Mouse (Mus musculus): Measurements from ENCODE around the gene Hsf4. TPM values are rescaled to one million over a fixed set of nuclear protein-coding genes. Genes with fewer than 3 reads are reported as not detected.

Gene Hsf4
- polyA plus RNA-seq, 1 experiment from 2014 or later, result not detected

DNA sequence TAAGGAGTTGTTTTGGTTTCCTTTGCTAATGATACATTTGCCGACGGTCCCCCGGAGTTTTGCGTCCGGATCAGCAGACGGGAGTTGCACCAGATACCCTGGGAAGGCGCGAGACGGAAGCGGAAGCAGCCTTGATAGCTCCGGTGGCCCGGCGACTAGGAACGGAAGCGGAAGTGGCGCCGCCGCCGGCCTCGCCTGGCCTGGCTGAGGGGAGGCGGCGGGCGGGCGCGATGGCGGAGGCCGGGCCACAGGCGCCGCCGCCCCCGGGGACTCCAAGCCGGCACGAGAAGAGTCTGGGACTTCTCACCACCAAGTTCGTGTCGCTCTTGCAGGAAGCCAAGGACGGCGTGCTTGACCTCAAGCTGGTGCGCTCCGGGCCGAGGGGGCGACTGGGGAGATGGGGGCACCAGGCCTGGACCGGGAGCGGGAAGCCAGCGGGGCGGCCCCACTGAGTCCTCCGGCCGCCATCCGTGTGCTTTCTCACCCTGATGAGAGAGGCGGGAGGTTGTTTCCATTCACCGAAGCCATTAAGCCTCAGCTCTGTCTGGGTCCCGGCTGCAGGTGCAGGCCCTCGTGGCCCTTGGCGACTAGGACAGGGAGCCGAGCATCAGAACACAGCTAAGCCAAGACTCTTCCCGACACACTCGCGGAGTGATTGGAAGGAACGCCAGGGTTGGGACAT lies 28.1 kb downstream of the Hsf4 start, which contains the start of gene E2f4:
E2f4 (plus strand) TSS at position 153 of the 682 bp plus-strand sequence.
- Histone ChIP-seq H3K27me3 (replicated peaks) (peaks cover 25% of the 10 kb centered on the region), H3K9me3 (no peaks in the 10 kb centered on the region), H3K4me3 (peak within 1 kb of the TSS; percentile 100), H3K4me1 (peaks cover 33% of the 10 kb centered on the region), H3K36me3 (peaks cover 41% of the 10 kb centered on the region), H3K4me2 (peak within 1 kb of the TSS; percentile 98), H3K27ac (replicated peaks) (peak within 1 kb of the TSS; percentile 75), H3K9ac (peak within 1 kb of the TSS; percentile 97)
- peak; percentile 58; the same call in 1 of the 2 replicates for ATAC-seq (ENCODE audit: extremely low read depth, insufficient number of reproducible peaks, low FRiP score, low TSS enrichment)
- WGBS, result under 1% methylated on average over 58 of the region's 58 CpGs

DNA sequence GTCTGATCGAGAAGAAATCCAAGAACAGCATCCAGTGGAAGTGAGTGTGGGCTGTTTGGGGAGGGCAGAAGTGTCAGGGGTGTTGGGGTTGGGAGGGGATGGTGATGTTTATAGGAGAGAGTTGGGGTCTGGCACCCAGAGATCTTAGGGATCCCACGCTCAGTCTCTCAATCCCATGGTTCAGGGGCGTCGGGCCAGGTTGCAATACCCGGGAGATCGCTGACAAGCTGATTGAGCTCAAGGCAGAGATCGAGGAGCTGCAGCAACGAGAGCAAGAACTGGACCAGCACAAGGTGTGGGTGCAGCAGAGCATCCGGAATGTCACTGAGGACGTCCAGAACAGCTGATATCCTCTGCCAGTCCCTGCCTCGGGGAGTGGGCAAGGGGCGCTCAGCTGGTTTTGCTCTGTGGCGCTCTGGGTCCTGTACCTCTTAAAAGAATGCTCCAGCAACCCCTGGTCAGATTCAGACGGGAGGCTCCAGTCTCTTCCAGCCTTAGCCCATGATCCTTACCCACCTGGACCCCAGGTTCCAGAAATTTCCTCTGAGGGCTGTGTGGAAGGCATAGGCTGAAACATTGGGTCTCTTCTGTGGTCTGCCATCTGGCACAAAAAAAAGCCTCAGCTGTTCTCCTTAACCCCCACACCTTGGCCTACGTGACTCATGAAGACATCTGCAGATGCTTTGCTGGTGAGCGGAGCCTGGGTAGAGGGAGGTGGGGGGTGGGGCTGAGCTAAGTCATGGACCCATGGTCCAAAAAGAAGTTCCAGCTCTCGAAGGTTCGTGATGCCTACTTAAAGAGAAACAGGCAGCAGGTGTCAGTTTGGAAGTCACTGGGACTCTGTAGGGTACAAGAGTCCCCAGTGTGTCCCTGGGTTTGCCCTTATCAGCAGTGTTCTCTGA lies 29.0 kb downstream of the Hsf4 start:
- ATAC-seq (ENCODE audit: extremely low read depth, insufficient number of reproducible peaks, low FRiP score, low TSS enrichment), result no peak
- peaks cover 50% of the 10 kb centered on the region for H3K36me3 ChIP-seq
- H3K27ac ChIP-seq (replicated peaks), result peak overlapping the region; percentile 75; the same call in 1 of the 2 replicates
- peaks cover 15% of the 10 kb centered on the region for H3K27me3 ChIP-seq (replicated peaks)
- no peaks in the 10 kb centered on the region for H3K9me3 ChIP-seq
- peak overlapping the region; percentile 98 for H3K4me2 ChIP-seq
- peaks cover 40% of the 10 kb centered on the region for H3K4me1 ChIP-seq
- peak overlapping the region; percentile 97 for H3K9ac ChIP-seq
- 42% methylated on average over 18 of the region's 18 CpGs for WGBS
- H3K4me3 ChIP-seq, result peak overlapping the region; percentile 100

DNA sequence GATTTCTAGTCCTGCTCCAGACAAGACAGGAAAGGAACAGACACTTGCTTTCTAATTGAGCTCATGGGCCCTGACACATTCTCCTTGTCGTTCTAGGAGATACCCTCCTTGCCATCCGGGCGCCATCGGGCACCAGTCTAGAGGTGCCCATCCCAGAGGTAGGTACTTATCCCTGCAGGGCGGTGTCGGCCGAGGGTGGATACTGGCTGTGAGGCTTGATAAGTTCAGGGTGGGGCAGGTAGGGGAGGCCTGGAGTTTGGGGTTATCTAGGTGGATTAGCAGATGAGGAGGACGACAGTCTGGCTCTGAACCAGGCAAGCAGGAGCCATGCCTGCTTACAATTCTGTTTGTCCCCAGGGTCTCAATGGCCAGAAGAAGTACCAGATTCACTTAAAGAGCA lies 30.4 kb downstream of the Hsf4 start:
- Histone ChIP-seq H3K27me3 (replicated peaks) (peaks cover 6% of the 10 kb centered on the region; the same call in 1 of the 2 replicates), H3K27ac (replicated peaks) (no peak overlapping the region), H3K4me1 (peaks cover 54% of the 10 kb centered on the region), H3K4me3 (peak overlapping the region; percentile 7; the same call in 1 of the 2 replicates), H3K36me3 (peaks cover 63% of the 10 kb centered on the region), H3K9ac (peak overlapping the region; percentile 25), H3K4me2 (peak overlapping the region; percentile 98; the same call in 1 of the 2 replicates), H3K9me3 (no peaks in the 10 kb centered on the region)
- ATAC-seq (ENCODE audit: extremely low read depth, insufficient number of reproducible peaks, low FRiP score, low TSS enrichment), result no peak
- WGBS, result 85% methylated on average over 8 of the region's 8 CpGs

DNA sequence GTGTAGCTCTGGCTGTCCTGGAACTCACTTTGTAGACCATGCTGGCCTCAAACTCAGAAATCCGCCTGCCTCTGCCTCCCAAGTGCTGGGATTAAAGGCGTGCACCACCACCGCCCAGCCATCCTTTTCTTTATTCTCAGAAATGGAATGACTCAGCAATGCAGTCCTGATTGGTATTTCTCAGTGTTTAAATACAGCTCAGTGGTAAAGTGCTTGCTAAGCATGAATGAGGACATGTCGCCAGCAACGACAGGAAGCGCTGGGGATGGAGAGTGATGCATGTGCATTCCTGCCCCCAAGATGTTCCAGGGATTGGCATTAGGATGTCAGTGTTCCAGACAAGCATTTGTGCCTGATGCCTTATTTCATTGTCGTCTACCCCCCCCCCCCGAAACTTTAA lies 33.8 kb downstream of the Hsf4 start:
- peaks cover 56% of the 10 kb centered on the region for H3K4me1 ChIP-seq
- H3K4me2 ChIP-seq, result no peak overlapping the region
- no peaks in the 10 kb centered on the region for H3K9me3 ChIP-seq
- no peaks in the 10 kb centered on the region for H3K27me3 ChIP-seq (replicated peaks)
- H3K9ac ChIP-seq, result 0 out of 2 replicates have a peak overlapping the region, but pooled peaks have one; percentile 21
- no peak overlapping the region for H3K4me3 ChIP-seq
- no peak for ATAC-seq (ENCODE audit: extremely low read depth, insufficient number of reproducible peaks, low FRiP score, low TSS enrichment)
- 0 out of 2 replicates have a peak overlapping the region, but pooled peaks have one; percentile 67 for H3K27ac ChIP-seq (replicated peaks)
- peaks cover 81% of the 10 kb centered on the region for H3K36me3 ChIP-seq
- WGBS, result 75% methylated on average over 8 of the region's 8 CpGs

- peaks cover 82% of the 10 kb centered on the region for H3K36me3 ChIP-seq
- H3K9me3 ChIP-seq, result no peaks in the 10 kb centered on the region
- no peaks in the 10 kb centered on the region for H3K27me3 ChIP-seq (replicated peaks)
- H3K4me1 ChIP-seq, result peaks cover 51% of the 10 kb centered on the region
- 0 out of 2 replicates have a peak, but pooled peaks have one; percentile 16 for ATAC-seq (ENCODE audit: extremely low read depth, insufficient number of reproducible peaks, low FRiP score, low TSS enrichment)
- peak overlapping the region; percentile 21; the same call in 1 of the 2 replicates for H3K9ac ChIP-seq
- peak overlapping the region; percentile 67 for H3K27ac ChIP-seq (replicated peaks)
- no peak overlapping the region for H3K4me3 ChIP-seq
- H3K4me2 ChIP-seq, result no peak overlapping the region
- WGBS, result 62% methylated on average over 9 of the region's 9 CpGs
Observed at GRCm38 (mm10) chr8:105303874-105304273, 34.3 kb downstream of the Hsf4 start.

DNA sequence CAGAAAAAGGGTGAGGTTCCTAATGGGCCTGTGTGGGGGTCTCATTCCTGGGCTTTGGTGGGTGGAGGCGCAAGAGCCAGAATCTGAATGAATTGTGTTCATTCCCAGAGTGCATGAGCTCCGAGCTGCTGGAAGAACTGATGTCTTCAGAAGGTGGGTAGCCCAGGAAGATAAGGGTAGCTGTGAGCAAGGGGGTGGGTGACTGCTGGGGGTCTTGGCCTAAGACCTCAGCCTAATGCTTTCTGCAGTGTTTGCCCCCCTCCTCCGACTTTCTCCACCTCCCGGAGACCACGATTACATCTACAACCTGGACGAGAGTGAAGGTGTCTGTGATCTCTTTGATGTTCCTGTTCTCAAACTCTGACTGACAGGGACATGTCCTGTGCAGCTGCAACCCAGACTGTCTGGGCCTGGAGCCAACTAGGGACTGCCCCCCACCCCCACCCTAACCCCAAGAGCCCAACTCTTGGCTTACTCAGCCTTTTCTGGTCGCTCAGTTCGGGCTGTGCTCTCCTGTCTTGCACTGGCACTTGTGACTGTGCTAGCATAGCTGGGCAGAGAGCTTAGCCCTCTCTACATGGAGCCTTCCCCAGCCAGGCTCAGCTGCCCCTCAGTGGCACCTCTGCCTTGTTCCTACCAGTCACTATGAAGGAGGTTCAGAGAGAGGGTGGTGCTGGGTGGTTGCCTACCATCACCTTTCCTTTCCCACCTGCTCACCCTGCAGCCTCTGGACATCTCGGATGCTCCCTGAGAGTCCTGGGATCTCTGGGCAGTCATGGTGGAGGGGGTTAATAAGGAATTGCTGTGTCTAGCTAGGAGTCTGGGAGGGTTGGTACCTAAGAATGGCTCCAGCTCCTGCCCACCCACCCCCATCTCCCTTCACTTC lies 35.0 kb downstream of the Hsf4 start:
- Histone ChIP-seq H3K27me3 (replicated peaks) (no peaks in the 10 kb centered on the region), H3K9ac (peak overlapping the region; percentile 50), H3K27ac (replicated peaks) (peak overlapping the region; percentile 67), H3K36me3 (peaks cover 82% of the 10 kb centered on the region), H3K4me3 (no peak overlapping the region), H3K4me2 (peak overlapping the region; percentile 70; the same call in 1 of the 2 replicates), H3K4me1 (peaks cover 48% of the 10 kb centered on the region), H3K9me3 (no peaks in the 10 kb centered on the region)
- no peak for ATAC-seq (ENCODE audit: extremely low read depth, insufficient number of reproducible peaks, low FRiP score, low TSS enrichment)
- 41% methylated on average over 9 of the region's 9 CpGs for WGBS

DNA sequence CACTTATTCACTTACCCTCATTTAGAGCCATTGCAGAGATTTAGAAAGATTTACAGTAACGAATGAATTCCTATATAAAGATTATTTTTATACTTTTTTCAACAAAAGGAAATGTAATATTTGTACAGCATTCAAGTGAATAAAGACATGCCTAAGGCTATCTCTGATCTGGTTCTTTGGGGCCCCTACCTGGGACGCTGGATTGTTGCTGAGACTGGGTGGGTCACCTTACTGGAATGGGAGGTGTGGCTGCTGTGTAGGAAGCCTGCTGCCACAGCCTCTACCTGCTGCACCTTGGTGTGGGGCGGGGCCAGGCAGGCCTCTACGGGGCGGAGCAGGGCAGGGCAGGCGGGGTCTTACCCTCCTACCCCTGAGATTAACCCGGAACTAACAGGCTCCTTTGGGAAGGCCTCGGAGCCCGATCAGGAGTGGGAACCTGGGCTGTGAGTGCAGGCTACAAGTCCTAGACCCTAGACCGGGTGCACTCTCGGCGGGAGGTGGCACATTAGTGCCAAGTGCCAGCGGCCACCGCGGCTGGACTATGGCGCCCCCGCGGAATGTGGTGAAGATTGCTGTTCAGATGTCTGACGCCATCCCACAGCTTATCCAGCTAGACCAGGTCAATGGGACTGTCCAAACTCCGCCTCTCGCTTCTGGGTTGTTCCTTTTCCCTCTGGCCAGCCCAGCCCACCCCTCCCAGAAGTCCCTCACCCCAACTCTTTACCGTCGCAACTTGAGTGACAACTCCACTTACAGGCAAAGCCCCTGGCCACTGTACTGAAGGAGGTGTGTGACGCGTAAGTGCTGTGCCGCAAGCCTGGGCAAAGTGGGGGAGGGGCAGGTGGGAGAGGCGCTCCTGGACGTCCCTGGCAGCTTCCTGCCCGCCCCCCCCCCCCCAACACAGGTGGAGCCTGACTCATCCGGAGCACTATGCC lies 35.9 kb downstream of the Hsf4 start, which contains the start of gene Elmo3:
Elmo3 (plus strand) TSS at position 391 of the 935 bp plus-strand sequence.
- Histone ChIP-seq H3K4me3 (peak within 1 kb of the TSS; percentile 46), H3K4me2 (peak within 1 kb of the TSS; percentile 70), H3K9me3 (no peaks in the 10 kb centered on the region), H3K27me3 (replicated peaks) (no peaks in the 10 kb centered on the region), H3K9ac (peak within 1 kb of the TSS; percentile 75), H3K36me3 (peaks cover 82% of the 10 kb centered on the region), H3K27ac (replicated peaks) (peak within 1 kb of the TSS; percentile 67), H3K4me1 (peaks cover 41% of the 10 kb centered on the region)
- peak; percentile 48 for ATAC-seq (ENCODE audit: extremely low read depth, insufficient number of reproducible peaks, low FRiP score, low TSS enrichment)
- 6% methylated on average over 29 of the region's 30 CpGs for WGBS

GRCm38 (mm10) chr8:105306146-105306691 lies 36.6 kb downstream of the Hsf4 start:
- H3K9ac ChIP-seq, result peak overlapping the region; percentile 75
- H3K4me3 ChIP-seq, result peak overlapping the region; percentile 46
- H3K36me3 ChIP-seq, result peaks cover 82% of the 10 kb centered on the region

DNA sequence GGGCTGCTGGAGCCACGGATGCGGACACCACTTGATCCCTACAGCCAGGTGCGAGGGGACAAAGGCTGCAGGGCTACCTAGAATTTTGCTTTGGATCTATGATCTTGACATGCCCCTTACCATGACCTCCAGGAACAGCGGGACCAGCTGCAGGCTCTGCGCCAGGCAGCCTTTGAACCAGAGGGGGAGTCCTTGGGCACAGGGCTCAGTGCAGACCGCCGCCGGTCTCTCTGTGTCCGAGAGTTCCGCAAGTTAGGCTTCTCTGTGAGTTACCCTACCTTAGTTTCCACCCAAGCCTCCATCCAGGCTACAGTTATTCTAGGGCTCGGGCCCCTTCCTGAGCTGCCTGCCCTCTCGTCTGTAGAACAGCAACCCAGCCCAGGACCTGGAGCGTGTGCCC lies 38.1 kb downstream of the Hsf4 start:
- Histone ChIP-seq H3K9ac (no peak overlapping the region), H3K4me2 (no peak overlapping the region), H3K27me3 (replicated peaks) (no peaks in the 10 kb centered on the region), H3K36me3 (peaks cover 82% of the 10 kb centered on the region), H3K9me3 (no peaks in the 10 kb centered on the region), H3K4me3 (no peak overlapping the region), H3K4me1 (peaks cover 42% of the 10 kb centered on the region), H3K27ac (replicated peaks) (no peak overlapping the region)
- ATAC-seq (ENCODE audit: extremely low read depth, insufficient number of reproducible peaks, low FRiP score, low TSS enrichment), result no peak
- 94% methylated on average over 13 of the region's 13 CpGs for WGBS

More at GRCm38 (mm10) chr8:105306146-105306691, 36.6 kb downstream of the Hsf4 start:
- Histone ChIP-seq H3K27me3 (replicated peaks) (no peaks in the 10 kb centered on the region), H3K4me1 (peaks cover 41% of the 10 kb centered on the region), H3K4me2 (peak overlapping the region; percentile 70), H3K9me3 (no peaks in the 10 kb centered on the region), H3K27ac (replicated peaks) (peak overlapping the region; percentile 67)
- ATAC-seq (ENCODE audit: extremely low read depth, insufficient number of reproducible peaks, low FRiP score, low TSS enrichment), result no peak
- WGBS, result 50% methylated on average over 5 of the region's 5 CpGs

Data from heart, embryonic 13.5 days (tissue).